Mouse (Mus musculus) layer of hippocampus, adult 9-11 months (tissue): Measurements from ENCODE around the gene Olfr672.
"Not testable (repeated sequence)": the region's sequence is repeated elsewhere in the genome, so short reads cannot be mapped to it uniquely, and the experiment has no call there.

Experiments
- DNase-seq: peaks from one replicate; pipeline ENCODE4 v3.0.0; 2022

The Olfr672 gene

GRCm38 (mm10) chr7:105001929-105002328, at the start of gene Olfr672:
TSS of gene Olfr672 (minus strand) at chr7:105002029.
- no peak for DNase-seq

GRCm38 (mm10) chr7:105033836-105034235, 32.0 kb upstream of the Olfr672 start:
- not testable (repeated sequence) for DNase-seq

GRCm38 (mm10) chr7:105032398-105032797, 30.6 kb upstream of the Olfr672 start, which contains the start of gene Olfr676:
TSS of gene Olfr676 (plus strand) at chr7:105032698.
- no peak for DNase-seq

- no peak for DNase-seq
Measured at GRCm38 (mm10) chr7:105028360-105028759, 26.5 kb upstream of the Olfr672 start, which contains the start of gene Olfr675. TSS of gene Olfr675 (minus strand) at chr7:105028460.

- DNase-seq = no peak
Measured at GRCm38 (mm10) chr7:105022530-105022929, 20.7 kb upstream of the Olfr672 start.

GRCm38 (mm10) chr7:104979026-104979425, 22.8 kb downstream of the Olfr672 start, which contains the start of gene Olfr671:
TSS of gene Olfr671 (minus strand) at chr7:104979126.
- no peak for DNase-seq

- not testable (repeated sequence) for DNase-seq
Measured at GRCm38 (mm10) chr7:104972507-104972906, 29.3 kb downstream of the Olfr672 start.

GRCm38 (mm10) chr7:104962520-104962919, 39.3 kb downstream of the Olfr672 start, which contains the start of gene Olfr670:
TSS of gene Olfr670 (minus strand) at chr7:104962620.
- DNase-seq = no peak

GRCm38 (mm10) chr7:104950234-104950633, 51.6 kb downstream of the Olfr672 start:
- not testable (repeated sequence) for DNase-seq
